Mouse (Mus musculus): ENCODE data around the gene Dnajb9. TPM values are rescaled to one million over a fixed set of nuclear protein-coding genes. Genes with fewer than 3 reads are reported as not detected.

Dnajb9 gene
- 0.60 and 1.4 TPM in 2 replicates for polyA plus RNA-seq (2012; rRNA removed)

DNA sequence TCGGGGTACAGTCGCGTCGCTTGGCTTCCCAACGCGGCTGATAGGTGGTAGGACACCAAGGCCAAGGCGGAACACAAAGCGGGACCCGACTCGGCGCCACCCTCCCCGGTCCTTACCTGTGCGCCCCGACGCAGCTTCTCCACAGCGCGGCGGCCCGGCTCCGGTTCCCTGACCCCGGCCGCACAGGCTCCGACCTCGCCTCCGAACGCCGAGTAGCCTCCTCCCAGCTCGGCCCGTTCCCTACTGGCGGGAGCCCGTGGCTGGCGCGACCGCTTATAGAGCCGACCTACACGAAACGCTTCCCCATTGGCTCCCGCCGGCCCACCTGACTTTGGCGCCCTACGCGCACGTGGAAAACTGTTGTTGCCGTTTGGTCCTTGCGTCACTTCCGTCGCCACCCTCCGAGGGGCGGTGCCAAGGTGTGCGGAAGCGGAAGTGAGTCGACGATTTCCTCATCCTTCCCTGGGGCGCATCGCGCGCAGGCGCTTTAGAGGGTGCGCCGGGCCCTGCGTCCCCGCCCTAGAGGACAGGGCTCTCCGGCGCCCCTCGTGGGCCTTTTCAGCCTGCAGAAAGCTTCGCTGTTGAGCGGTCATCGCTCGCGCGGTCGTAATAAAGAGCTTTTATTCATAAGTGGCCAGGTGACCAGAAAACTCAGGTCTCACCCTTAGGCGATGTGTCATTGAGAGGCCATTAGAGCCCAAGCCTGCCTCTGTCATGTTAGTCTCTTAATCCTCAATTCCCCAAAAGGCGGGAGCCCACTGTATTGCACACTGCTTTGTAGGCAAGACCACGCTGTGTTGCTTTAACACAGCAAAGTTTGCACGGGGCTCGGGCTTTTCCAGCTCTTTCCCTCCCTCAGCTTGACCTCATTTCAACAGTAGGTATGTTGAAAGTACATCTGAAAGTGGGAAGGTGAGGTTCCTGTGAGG is at the start of gene Dnajb9:
Gene Dnajb9, minus strand, starts transcription at position 503 of the 929 bp plus-strand sequence.
- no peaks in the 10 kb centered on the region; the same call in 1 of the 2 replicates for H3K4me1 ChIP-seq (ENCODE audit: control insufficient read depth, insufficient read depth, insufficient read length, low read length)
- peaks cover 8% of the 10 kb centered on the region for H3K36me3 ChIP-seq (ENCODE audit: control insufficient read depth, insufficient read depth, low read length)
- TF ChIP-seq CTCF (IDR thresholded peaks at IDR 0.05; ENCODE audit: extremely low read depth, insufficient read length, insufficient replicate concordance, low read depth, low read length), result peak; percentile 69; the same call in 1 of the 2 replicates
- peak; percentile 100 for TF ChIP-seq POLR2A (IDR thresholded peaks at IDR 0.05; ENCODE audit: low read depth, low read length)
- peak within 1 kb of the TSS; percentile 81 for H3K4me3 ChIP-seq (ENCODE audit: low read depth, low read length)
- no peaks in the 10 kb centered on the region for H3K27me3 ChIP-seq (ENCODE audit: control insufficient read depth, insufficient read depth, low read length)
- WGBS, result 1% methylated on average over 77 of the region's 77 CpGs
- peak within 1 kb of the TSS; percentile 70 for H3K27ac ChIP-seq (ENCODE audit: insufficient read depth, low read depth, low read length)

DNA sequence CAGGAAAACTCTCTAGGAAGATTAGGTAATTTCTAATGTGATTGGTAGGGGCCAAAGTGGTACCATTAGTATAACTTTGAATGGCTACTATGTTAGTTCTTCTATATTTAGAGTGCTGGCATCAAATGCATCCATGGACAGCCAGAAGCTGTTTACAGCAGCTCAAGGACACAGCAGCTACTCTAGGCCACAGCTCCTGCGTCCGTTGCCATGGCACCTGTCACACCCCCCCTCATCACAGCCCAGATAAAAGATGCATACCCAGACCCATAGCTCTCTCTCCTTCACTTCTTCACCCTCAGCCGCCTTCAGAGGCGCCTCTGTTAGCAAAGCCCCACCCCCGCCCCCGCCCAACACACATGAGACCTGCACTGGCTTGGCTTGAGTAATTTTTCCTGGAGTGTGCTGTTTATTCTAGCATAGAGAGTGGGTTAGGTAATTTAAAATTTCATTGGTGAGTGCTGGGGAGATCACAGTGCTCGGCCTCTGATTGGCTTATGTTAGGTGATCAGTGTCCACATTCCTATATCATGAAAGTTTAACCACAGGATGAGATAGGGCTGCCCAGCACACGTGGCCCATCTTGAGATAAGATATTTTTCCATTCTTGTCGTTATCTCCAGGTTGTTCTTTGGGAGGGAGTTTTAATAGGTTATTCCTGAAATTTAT is 38.3 kb upstream of the Dnajb9 start:
- no peak overlapping the region for H3K27ac ChIP-seq (ENCODE audit: insufficient read depth, low read depth, low read length)
- no peaks in the 10 kb centered on the region for H3K36me3 ChIP-seq (ENCODE audit: control insufficient read depth, insufficient read depth, low read length)
- 68% methylated on average over 9 of the region's 9 CpGs for WGBS
- no peaks in the 10 kb centered on the region for H3K27me3 ChIP-seq (ENCODE audit: control insufficient read depth, insufficient read depth, low read length)
- TF ChIP-seq CTCF (IDR thresholded peaks at IDR 0.05; ENCODE audit: extremely low read depth, insufficient read length, insufficient replicate concordance, low read depth, low read length), result no peak
- TF ChIP-seq POLR2A (IDR thresholded peaks at IDR 0.05; ENCODE audit: low read depth, low read length), result no peak
- H3K4me3 ChIP-seq (ENCODE audit: low read depth, low read length), result no peak overlapping the region
- no peaks in the 10 kb centered on the region for H3K4me1 ChIP-seq (ENCODE audit: control insufficient read depth, insufficient read depth, insufficient read length, low read length)

DNA sequence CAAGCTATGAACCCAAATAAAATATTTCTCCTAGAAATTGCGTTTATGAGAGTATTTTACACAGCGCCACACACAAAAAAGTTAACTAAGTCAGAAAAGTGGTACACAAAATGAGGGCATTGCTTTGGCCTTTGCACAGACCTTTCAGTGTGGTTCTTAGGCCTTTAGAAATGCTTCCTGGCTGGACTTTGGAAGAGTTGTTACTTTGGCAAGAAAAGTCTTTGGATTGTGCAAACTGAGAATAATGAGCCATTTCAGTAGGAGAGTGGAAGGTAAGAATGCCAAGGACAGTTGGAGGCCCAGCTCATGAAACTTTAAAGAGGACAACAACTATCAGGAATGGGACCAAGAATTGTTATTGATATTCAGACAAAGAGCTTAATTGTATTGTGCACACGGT is 35.6 kb upstream of the Dnajb9 start:
- H3K27ac ChIP-seq (ENCODE audit: insufficient read depth, low read depth, low read length), result no peak overlapping the region
- WGBS, result 74% methylated on average over 3 of the region's 3 CpGs
- no peaks in the 10 kb centered on the region for H3K36me3 ChIP-seq (ENCODE audit: control insufficient read depth, insufficient read depth, low read length)
- no peak overlapping the region for H3K4me3 ChIP-seq (ENCODE audit: low read depth, low read length)
- TF ChIP-seq POLR2A (IDR thresholded peaks at IDR 0.05; ENCODE audit: low read depth, low read length), result no peak
- no peak for TF ChIP-seq CTCF (IDR thresholded peaks at IDR 0.05; ENCODE audit: extremely low read depth, insufficient read length, insufficient replicate concordance, low read depth, low read length)
- H3K4me1 ChIP-seq (ENCODE audit: control insufficient read depth, insufficient read depth, insufficient read length, low read length), result no peaks in the 10 kb centered on the region; the same call in 1 of the 2 replicates
- H3K27me3 ChIP-seq (ENCODE audit: control insufficient read depth, insufficient read depth, low read length), result no peaks in the 10 kb centered on the region

DNA sequence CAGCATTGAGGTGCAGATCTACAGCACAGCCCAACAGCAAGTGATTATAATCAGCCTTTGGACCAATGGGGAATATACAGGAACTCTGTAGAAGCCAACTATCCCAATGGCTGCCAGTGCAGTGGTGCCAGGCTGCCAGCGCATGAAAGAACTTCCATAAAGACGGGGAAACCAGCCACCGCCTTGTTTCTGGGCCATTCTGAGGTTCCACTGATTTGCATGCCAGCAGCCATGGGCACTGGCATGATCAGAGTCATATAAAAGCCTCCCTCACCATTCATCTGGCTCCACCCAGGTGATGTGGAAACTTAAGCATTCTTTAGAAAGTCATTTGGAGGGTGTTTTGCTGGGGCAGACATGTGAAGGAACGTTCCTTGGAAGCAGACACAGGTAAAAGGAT is 32.3 kb upstream of the Dnajb9 start:
- H3K27ac ChIP-seq (ENCODE audit: insufficient read depth, low read depth, low read length), result no peak overlapping the region
- WGBS, result 92% methylated on average over 4 of the region's 4 CpGs
- no peak overlapping the region for H3K4me3 ChIP-seq (ENCODE audit: low read depth, low read length)

DNA sequence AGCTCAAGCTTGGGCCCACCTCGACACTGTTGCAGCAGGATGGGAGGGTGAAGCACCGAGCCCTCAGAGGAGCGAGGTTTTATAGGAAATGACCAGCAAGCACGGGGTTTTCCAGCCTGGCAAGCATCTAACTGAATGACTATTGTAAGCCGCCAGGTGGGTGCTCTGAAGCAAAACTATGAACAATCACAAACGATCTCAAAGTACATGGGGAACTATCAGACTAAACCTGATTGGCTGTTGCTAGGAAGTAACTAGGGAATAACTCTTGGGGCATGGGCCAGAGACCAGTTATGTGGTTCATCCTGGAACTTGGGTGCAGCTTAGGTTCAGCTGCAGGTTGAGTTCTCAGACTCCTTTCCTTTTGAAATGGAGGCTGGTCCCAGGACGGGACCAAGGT is 31.0 kb upstream of the Dnajb9 start:
- no peak overlapping the region for H3K4me3 ChIP-seq (ENCODE audit: low read depth, low read length)
- H3K27ac ChIP-seq (ENCODE audit: insufficient read depth, low read depth, low read length), result no peak overlapping the region
- no peaks in the 10 kb centered on the region; the same call in 1 of the 2 replicates for H3K4me1 ChIP-seq (ENCODE audit: control insufficient read depth, insufficient read depth, insufficient read length, low read length)
- H3K36me3 ChIP-seq (ENCODE audit: control insufficient read depth, insufficient read depth, low read length), result no peaks in the 10 kb centered on the region
- WGBS, result 34% methylated on average over 7 of the region's 7 CpGs
- TF ChIP-seq POLR2A (IDR thresholded peaks at IDR 0.05; ENCODE audit: low read depth, low read length), result no peak
- TF ChIP-seq CTCF (IDR thresholded peaks at IDR 0.05; ENCODE audit: extremely low read depth, insufficient read length, insufficient replicate concordance, low read depth, low read length), result no peak
- H3K27me3 ChIP-seq (ENCODE audit: control insufficient read depth, insufficient read depth, low read length), result no peaks in the 10 kb centered on the region

More for the DNA sequence above, 32.3 kb upstream of the Dnajb9 start:
- TF ChIP-seq POLR2A (IDR thresholded peaks at IDR 0.05; ENCODE audit: low read depth, low read length), result no peak
- H3K4me1 ChIP-seq (ENCODE audit: control insufficient read depth, insufficient read depth, insufficient read length, low read length), result no peaks in the 10 kb centered on the region; the same call in 1 of the 2 replicates
- H3K36me3 ChIP-seq (ENCODE audit: control insufficient read depth, insufficient read depth, low read length), result no peaks in the 10 kb centered on the region
- H3K27me3 ChIP-seq (ENCODE audit: control insufficient read depth, insufficient read depth, low read length), result no peaks in the 10 kb centered on the region

DNA sequence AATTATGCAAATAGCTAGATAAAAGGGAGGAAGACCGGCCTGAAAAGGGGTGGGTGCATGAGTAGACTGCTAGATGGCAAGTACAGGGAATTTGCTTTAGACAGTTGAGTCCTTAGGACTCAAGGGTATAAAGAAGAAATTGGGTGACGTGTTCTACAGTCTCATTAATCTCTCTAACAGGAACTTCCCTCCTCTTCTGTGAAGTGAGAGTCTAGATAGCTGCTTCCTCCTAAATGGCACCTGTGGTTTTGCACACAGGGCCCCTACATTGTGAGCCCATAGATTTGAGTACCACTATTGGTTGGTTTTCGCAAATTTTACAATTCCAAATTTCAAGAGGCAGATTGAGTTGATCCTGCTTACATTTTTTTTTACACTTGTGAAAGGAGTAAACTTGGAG is 14.5 kb upstream of the Dnajb9 start:
- TF ChIP-seq POLR2A (IDR thresholded peaks at IDR 0.05; ENCODE audit: low read depth, low read length), result no peak
- TF ChIP-seq CTCF (IDR thresholded peaks at IDR 0.05; ENCODE audit: extremely low read depth, insufficient read length, insufficient replicate concordance, low read depth, low read length), result no peak
- Histone ChIP-seq H3K27ac (ENCODE audit: insufficient read depth, low read depth, low read length) (no peak overlapping the region), H3K4me3 (ENCODE audit: low read depth, low read length) (no peak overlapping the region), H3K4me1 (ENCODE audit: control insufficient read depth, insufficient read depth, insufficient read length, low read length) (peaks cover 2% of the 10 kb centered on the region), H3K36me3 (ENCODE audit: control insufficient read depth, insufficient read depth, low read length) (no peaks in the 10 kb centered on the region), H3K27me3 (ENCODE audit: control insufficient read depth, insufficient read depth, low read length) (peaks cover 7% of the 10 kb centered on the region)
- 74% methylated on average over 3 of the region's 3 CpGs for WGBS

DNA sequence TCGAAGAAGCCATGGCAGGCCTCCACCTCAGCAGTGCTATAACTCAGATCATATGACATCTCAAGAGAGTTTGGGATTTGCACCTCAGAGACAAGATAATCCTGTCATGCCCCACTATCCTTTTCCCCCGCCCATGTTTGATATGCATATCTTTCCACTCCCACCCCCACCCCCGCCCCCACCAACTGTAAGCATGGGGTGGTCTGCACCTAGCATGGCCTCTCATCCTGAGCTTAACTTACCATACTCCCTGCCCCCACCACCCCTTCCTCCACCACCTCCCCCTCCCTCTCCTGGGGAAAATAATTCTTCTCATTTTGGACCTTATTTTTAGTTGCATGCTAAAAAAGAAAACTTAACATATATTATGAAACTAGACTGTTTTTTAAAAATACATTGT is 12.9 kb upstream of the Dnajb9 start:
- Histone ChIP-seq H3K36me3 (ENCODE audit: control insufficient read depth, insufficient read depth, low read length) (no peaks in the 10 kb centered on the region), H3K27me3 (ENCODE audit: control insufficient read depth, insufficient read depth, low read length) (peaks cover 7% of the 10 kb centered on the region), H3K27ac (ENCODE audit: insufficient read depth, low read depth, low read length) (no peak overlapping the region), H3K4me1 (ENCODE audit: control insufficient read depth, insufficient read depth, insufficient read length, low read length) (peaks cover 2% of the 10 kb centered on the region), H3K4me3 (ENCODE audit: low read depth, low read length) (no peak overlapping the region)
- WGBS, result 91% methylated on average over 3 of the region's 3 CpGs
- TF ChIP-seq CTCF (IDR thresholded peaks at IDR 0.05; ENCODE audit: extremely low read depth, insufficient read length, insufficient replicate concordance, low read depth, low read length), result no peak
- TF ChIP-seq POLR2A (IDR thresholded peaks at IDR 0.05; ENCODE audit: low read depth, low read length), result no peak

Measured in small intestine, adult 2 months (tissue).